ENCODE assay signal across 11 mouse cellular contexts in genomic region chr17:7399770-7400169, GRCm38 (mm10). TPM values are rescaled to one million over a fixed set of nuclear protein-coding genes. Genes with fewer than 3 reads are reported as not detected.
"Had no signal": no experiment of that assay in that cellular context is flagged by ENCODE, and none has a peak within 500 bp of the region (broad histone marks: within the 10 kb centered on the region; RNA-seq: fewer than 3 reads in every experiment).

No protein-coding gene starts in this region.

RNA-seq across cellular contexts. Expression of gene Unc93a2, which starts 14.5 kb away (rescaled TPM):
- polyA plus RNA-seq: neural tube, embryonic 13.5 days; neural tube, embryonic 14.5 days; spleen, adult 2 months; stomach, embryonic 14.5 days; stomach, embryonic 15.5 days; stomach, embryonic 16.5 days had no signal

RNA-seq across cellular contexts. Expression of gene Gm49630, which starts 28.0 kb away (rescaled TPM):
- polyA plus RNA-seq: neural tube, embryonic 13.5 days; neural tube, embryonic 14.5 days; neural tube, embryonic 15.5 days; spleen, adult 2 months; stomach, embryonic 14.5 days; stomach, embryonic 15.5 days; stomach, embryonic 16.5 days; stomach, postnatal 0 days; thymus, adult 2 months; thymus, postnatal 0 days; urinary bladder, adult 2 months had no signal

RNA-seq across cellular contexts. Expression of gene Ttll2, which starts 47.3 kb away (rescaled TPM):
- polyA plus RNA-seq: neural tube, embryonic 13.5 days; neural tube, embryonic 14.5 days; neural tube, embryonic 15.5 days; spleen, adult 2 months; stomach, embryonic 14.5 days; stomach, embryonic 15.5 days; stomach, embryonic 16.5 days; thymus, adult 2 months; thymus, postnatal 0 days; urinary bladder, adult 2 months had no signal
